Mouse (Mus musculus) heart, postnatal 0 days (tissue): ENCODE measurements around the gene Negr1.

Source experiments
- CTCF ChIP-seq: IDR thresholded peaks from 2 replicates; pipeline ENCODE4 v1.5.1; 2016; ENCODE audit warnings: antibody characterized with exemption, control low read depth, low read depth
- EP300 ChIP-seq: IDR thresholded peaks from 2 replicates; pipeline ENCODE4 v1.6.1; 2016; ENCODE audit warnings: antibody characterized with exemption, low read depth

- TF ChIP-seq CTCF (no peak), EP300 (no peak)
Observed at GRCm38 (mm10) chr3:157201726-157202125, 640.1 kb downstream of the Negr1 start.
